Mouse (Mus musculus) thymus, postnatal 25 days (tissue): ENCODE data around the gene Mlh1.
A peak's percentile ranks its signal among the peaks of the same experiment; 100 is the strongest.

Experiments
- DNase-seq: peaks from one replicate; pipeline ENCODE4 v3.0.0; 2022

Mlh1 gene

DNA sequence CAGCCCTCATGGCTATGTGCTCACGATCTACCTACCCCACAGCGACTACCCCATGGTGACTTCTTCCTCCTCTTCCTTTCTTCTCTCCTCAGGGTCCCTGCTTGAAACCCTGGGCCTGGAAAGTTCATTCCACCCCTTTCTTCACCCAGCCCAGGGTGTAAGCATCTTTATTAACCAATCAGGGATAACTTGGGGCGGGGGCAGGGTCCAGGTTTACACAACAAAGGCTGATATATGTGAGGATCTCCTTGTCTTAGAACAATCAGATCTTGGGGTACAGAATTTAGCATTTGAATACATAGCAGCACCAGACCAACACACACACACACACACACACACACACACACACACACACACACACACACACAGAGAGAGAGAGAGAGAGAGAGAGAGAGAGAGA, 13.5 kb upstream of the Mlh1 start:
- no peak for DNase-seq

DNA sequence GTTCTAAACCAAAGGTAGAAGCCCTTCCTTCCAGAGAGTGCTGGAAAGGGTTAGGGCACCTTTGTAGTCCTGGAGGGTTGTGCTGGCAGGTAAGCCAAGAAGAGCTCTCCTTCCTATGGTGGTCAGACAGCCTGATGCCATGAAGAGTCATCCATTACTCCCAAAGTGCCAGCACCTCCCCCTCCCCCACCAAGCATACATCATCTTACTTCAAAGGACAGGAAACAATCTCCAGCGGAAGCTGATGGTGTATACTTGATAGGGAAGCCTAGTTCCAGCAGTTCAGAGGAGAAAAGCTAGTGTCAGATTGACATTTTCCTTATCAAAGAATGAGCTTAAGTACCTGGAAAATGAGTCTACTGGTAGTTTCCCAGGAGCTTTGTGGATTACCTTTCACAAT, 3.6 kb upstream of the Mlh1 start:
- peak; percentile 30 for DNase-seq

DNA sequence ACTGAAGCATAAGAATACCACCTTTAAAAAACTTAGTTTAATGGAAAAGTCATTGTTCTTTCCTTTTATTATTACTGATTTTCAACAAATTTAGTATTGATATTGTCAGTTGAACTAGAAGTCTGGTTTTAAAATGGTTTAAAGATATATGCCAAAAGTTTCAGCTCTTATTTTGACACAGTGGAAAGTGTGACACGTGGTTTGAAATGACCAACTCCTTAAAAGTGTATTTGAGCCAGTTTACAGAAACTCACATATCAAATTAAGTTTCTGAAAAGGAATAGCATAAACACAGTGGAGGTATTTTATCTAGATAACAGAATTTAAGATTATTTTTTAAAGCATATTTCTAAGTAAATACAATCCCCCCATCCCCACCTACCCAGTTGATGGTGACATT, 2.4 kb upstream of the Mlh1 start:
- DNase-seq = no peak

DNA sequence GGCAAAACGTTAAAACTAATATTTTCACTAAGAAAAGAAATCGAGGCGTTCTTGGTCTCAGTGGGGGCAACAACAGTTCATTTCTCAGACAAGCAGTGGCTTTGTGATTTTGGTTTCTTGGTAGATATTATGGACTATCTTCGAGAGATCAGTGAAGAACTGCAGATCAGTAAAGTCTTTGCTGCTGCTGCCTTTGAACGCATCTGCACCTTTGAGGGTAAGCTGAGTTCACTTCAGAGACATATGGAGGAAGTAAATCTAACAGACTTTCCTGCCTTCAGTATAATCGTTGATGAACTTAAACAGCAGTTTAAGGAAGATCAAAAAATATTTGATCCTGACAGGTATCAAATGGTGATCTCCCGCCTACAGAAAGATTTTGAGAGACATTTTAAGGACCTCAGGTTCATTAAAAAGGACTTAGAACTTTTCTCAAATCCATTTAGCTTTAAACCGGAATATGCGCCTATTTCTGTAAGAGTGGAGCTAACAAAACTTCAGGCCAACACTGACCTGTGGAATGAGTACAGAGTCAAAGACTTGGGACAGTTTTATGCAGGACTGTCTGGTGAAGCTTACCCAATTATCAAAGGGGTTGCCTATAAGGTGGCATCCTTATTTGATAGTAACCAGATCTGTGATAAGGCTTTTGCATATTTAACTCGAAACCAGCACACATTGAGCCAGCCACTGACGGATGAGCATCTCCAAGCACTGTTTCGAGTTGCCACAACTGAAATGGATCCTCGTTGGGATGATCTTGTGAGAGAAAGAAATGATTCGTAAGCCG, 1.6 kb upstream of the Mlh1 start:
- peak; percentile 31 for DNase-seq

DNA sequence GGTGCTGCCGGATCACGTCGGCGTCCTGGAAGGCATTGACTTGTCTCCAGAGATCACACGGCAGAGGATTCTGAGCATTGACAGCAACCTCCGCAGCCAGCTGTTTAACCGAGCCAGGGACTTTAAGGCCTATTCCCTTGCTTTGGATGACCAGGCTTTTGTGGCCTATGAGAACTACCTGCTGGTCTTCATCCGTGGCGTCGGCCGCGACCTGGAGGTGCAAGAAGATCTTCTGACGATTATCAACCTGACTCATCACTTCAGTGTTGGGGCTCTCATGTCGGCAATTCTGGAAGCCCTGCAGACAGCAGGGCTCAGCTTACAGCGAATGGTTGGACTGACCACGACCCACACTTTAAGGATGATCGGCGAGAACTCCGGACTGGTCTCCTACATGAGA, 765 bp upstream of the Mlh1 start:
- no peak for DNase-seq

DNA sequence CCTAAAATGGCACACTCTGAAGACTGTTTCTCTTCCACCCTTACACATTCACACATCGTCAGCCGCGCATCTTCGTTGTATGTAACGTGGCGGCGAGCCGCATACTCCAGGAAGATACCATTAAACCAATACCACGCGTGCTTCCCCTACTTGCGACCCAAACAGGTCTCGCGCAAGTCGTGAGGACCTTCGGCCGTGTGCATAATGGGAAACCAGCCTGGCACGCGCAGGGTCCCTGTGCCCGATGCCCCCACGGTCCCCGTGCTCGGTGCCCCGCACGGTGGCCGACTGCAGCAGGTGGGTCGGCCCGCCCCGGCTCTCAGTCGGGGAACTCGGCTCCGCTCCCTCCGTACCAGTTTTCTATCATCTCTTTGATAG, 546 bp downstream of the Mlh1 start:
- DNase-seq = no peak

DNA sequence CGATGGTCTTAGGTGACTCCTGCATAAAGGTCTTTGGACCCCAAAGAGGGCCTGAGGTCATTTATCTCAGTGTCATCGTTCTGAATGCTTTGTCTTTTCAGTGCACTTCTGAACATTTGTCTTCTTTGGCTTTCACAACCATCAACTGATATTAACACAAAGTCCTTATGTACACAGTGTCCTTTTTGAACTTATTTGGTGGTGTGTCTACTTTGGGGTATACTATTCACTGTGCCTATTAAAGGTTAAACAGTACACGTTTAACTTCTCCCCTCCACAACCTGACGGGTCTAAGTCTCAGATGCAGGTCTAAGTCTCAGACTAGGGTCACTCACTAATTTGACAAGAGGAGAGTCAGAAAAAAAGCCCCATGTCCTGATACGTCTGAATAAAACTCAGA, 985 bp downstream of the Mlh1 start:
- no peak for DNase-seq

DNA sequence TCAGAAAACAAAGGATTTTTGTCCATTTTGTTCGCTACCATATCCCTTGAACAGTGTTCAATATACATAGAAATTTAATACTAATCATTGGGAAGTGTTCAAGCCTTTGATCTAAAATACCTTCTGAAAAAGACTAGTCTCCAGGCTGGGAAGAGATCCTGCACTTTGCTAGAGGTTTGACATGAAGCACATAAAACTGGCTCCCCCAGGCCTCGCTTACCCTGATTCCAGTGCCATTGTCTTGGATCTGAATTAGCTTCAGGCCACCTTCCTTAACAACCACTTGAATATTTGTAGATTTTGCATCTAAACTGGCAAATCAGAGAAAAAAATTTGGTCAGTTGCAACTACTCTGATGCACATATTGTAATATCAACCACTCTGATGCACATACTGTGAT, 3.6 kb downstream of the Mlh1 start:
- DNase-seq = no peak

DNA sequence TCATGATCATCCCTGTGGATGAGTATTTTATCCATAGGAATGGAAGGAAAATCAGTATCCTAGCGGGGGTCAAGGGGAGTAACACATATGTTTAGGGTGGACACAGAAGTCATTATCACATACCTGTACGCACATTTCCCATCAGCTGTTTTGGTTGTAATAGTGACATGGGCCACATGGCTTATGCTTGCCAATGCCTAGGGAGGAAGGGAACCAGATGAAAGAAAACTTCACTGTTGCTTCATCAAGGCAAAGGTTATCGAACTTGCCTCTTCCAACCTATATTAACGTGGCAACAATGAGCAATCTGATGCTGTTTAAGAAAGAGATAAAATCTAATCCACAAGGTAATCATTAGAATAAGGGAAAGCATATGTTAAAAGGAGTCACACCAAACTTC, 10.2 kb downstream of the Mlh1 start:
- no peak for DNase-seq

DNA sequence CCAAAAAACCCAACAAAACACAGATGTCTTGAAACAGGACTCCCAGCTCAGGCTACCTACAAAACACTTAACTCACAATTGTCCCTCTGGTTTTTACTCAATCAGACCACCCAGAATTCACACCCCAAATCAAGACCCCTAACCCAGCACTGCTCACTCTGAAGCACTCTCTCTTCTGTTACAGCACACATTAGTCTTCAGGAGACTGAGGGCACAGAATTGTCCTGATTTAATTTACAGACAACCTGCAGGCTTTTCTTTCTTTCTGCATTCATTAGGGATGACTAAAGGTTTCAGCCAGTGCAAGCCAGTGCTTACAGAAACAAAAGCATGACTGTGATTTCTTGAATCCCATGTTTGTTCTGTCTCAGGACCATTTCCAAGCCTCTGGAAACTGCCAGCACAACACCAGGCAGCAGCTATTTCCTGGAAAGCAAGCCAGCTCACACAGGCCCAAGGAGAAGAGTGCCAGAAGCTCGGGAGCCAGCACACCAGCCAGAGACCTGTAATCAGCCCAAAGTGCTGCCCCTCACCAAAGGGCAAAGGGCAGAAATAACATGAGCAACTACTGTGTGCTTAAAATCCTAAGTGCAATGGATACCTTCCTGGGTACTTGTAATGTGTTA, 11.1 kb downstream of the Mlh1 start:
- no peak for DNase-seq

DNA sequence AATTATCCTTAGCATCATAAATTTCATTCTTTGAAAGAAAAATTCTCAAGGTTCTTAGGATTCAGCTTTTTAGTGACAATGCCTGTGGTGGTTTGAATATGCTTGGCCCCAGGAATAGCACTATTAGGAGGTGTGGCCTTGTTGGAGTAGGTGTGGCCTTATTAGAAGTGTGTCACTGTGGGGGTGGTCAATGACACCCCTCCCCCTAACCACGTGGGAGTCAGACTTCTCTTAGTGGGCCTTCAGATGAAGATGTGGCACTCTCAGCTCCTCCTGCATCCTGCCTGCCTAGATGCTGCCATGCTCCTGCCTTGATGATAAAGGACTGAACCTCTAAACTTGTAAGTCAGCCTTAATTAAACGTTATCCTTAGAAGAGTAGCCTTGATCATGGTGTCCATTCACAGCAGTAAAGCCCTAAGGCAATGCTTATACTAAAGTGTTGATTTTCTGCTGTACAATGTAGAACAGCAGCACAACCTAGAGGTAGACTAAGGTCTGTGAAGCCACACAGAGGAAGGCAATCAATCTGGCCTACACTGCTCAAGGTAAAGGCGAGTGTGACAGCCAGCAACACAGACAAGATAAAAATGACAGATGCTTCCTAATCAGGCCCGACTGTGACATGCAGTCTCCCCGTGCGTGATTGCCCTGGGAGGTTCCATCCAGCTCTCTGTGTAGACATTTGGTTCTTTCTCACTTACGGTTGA, 19.3 kb downstream of the Mlh1 start:
- DNase-seq = no peak

DNA sequence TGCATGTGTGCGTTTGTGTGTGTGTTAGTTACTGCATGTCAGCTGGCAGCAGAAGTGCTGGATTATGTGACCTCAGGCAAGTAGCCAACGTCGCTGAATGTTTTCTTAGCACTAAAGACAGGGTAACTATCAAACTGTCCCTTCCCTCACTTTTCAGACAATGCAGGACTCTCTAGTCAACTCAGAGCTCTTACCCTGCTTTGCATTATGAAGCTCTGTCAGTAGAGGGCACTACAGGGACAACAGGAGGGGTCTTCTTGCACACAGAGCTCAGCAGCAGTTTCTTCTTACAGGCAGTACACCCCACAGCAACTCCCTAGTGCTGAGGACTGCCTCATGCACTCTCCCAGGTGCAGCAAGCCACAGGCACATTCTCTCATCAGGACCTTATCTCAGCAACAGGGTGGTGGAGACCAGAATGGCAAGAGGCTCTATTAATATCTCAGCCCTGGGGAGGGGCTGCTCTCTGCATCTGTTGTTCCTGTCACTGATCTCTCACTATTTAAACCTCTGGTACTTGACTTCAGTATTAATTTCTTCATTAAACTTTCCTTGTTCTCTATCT, 23.8 kb downstream of the Mlh1 start:
- DNase-seq = peak; percentile 31

DNA sequence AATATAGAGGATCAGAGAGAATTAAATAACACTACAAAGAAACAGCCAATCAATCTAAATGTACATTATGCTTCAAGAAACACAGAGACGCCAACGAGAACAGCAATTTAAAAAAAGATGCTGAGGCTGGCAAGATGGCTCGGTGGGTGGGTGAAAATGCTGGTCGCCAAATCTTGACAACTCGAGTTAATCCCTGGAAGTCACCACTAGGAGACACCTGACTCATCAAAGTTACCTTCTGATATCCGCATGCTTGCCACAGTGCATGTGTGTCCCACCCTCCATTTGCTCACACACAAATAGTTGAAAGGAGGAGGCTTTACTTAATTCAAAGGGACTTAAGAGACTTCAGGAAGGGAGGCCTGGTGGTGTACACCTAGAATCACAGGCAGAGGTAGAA, 26.0 kb downstream of the Mlh1 start:
- DNase-seq = no peak

DNA sequence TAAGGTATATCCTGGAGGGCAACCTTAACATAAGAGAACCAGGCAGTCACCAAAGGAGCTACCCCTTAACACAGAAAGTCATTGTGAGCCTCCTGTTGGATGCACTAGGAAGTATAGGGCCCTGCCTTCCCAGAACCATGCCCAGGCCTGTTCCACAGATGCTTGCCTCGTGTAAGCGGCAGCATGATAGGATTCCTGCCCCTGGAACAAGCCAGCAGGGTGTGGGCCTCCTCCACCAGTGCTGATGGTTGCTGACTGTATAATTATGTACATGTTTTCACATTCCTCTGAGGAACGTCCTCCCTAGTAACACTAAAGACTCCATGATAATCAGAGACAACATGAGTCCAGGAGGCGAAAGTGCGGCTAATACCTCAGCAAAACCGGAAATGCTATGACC, 28.2 kb downstream of the Mlh1 start:
- no peak for DNase-seq

DNA sequence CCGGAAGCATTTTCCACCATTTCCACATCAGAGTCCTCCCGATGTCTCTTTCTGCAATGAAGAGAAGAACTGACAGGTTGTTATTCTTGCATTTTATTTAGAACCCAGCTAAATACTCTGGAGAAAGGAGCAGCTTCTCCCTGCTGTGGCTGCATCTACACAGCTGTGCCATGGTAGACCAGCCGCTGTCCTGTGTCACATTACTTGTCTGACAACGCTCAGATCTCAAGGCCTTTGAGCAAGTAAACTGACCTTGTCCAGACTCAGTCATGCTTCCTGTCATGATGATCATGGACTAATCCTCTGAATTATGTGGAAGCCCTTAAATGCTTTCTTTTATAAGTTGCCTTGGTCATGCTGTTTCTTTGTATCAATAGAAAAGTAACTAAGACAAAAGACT, 31.8 kb downstream of the Mlh1 start:
- no peak for DNase-seq

DNA sequence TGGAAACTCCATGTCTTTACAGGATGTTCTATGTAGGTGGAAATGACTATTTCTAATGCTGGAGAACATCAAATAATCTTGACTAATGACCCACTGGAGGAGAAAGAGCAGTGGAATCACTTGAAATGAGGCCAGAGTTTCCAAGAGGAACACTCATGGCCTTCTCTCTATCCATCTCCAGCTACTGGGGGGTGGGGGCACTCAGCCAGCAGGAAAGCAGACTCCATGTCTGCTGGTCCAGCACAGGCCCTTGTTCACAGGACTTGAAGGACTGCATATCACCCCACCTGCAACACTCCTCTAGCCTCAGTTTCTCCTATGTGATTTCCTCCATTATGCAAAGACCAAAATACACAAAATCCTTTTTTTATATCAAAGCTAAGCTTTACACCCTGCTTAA, 33.9 kb downstream of the Mlh1 start:
- no peak for DNase-seq

DNA sequence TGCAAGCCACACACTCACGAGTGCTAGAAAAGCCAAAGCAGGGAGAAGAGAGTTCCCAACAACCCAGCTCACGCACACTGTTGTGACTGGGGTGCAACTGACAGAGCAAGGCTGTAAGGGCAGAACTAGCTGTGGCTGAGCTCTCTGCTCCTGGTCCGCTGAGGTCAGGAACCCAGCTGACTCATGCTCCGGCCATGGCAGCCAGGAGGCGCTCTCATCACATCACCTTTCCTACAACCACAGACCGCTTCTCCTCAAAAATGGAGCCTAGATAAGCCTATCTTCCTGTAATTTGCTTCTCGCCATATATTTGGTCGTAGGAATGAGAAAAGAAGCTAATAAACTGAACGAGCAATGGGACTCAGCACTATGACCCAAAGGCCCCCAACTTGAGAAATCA, 36.9 kb downstream of the Mlh1 start:
- DNase-seq = no peak

DNA sequence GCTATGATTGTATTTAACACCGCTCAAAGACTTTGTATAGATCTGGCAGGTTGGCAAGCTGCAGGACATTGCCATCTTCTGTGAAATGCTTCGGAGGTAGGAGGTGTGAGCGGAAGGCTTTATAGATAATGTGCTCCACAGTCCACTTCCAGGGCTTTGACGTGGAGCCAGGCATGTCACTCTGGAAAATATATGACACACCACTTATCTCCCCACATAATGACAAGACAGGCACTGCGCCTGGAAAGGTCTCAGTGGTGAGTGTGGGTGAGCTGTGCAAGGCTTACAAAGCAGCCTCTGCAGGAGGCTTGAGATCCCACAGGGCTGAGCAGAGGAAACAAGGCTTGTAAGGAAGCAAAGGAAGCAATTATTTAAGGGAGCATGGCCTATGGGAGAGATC, 43.1 kb downstream of the Mlh1 start:
- no peak for DNase-seq

DNA sequence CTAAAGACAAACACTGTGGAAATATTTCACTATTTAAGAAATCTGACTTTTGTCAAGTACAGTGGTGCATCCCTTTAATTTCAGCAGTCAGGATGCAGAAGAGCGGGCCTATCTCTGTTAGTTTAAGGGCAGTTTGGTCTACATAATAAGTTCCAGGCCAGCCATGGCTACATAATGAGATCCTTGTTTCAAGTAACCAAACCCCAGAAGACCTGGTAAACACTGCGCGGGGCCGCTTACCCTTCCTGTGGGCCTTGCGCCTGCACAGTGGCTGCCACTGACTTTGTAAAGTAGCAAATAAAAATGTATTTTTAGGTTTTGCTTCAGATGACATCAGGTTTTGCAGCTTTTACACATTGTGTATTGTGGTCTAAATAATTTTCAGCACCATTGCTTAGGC, 48.2 kb downstream of the Mlh1 start:
- DNase-seq = no peak

DNA sequence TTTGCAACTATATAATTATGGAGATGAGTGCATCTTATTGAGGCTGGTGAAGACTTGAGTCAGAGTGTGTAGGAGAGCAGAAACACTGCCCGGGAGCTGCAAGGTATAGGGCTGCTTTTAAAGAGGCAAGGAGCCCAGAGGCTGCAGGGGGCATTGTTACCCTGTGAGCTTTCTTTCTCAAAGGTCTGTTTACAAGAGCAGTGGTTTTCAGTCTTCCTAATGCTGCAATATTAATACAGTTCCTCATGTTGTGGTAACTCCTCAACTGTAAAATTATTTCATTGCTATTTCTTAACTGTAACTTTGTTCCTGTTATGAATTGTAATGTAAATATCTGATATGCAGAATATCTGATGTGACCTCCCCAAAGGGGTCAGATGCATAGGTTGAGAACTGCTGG, 50.0 kb downstream of the Mlh1 start:
- no peak for DNase-seq

DNA sequence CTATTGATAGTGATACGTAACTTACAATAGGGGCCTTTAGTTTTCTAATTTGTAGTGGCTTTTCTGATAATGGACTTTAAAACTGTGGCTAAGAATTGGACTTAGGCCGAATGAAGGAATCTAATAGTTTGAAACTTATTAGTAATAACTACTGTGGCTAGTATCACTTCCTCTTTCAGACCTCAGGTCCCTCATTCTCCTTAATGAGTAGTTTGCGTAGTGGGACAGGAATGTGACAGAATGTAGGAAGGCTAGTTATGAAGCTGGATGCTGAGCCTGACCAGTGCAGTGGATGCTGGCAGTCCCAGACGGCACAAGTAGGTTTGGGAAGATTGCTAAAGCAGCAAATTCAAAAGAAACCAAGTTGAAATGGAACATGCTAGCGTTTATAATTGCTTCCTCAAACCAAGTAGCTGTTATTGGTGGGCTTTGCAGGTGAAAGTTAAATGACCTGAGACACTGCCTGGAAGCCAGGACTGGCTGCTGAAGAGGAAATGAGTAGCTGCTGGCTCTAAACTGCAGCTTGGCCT, 51.0 kb downstream of the Mlh1 start:
- no peak for DNase-seq

DNA sequence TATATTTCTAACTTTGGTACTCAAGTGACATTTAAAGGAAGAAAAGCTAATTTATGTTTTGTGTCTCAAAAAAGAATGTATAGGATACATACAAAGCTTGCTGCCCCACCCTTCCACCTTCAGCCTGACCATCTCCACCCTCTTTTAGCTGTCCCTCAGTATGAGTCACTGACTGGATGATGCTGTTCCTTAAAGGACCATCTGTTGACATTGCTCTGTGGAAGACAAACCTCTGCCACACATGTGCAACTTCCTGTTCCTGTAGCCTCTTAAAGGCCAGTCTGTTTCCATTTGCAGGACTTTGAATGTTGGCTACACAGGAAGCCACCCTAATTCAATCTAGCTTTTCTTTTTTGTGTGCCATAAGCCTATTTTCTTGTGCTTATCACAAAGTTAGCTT, 55.2 kb downstream of the Mlh1 start:
- no peak for DNase-seq

DNA sequence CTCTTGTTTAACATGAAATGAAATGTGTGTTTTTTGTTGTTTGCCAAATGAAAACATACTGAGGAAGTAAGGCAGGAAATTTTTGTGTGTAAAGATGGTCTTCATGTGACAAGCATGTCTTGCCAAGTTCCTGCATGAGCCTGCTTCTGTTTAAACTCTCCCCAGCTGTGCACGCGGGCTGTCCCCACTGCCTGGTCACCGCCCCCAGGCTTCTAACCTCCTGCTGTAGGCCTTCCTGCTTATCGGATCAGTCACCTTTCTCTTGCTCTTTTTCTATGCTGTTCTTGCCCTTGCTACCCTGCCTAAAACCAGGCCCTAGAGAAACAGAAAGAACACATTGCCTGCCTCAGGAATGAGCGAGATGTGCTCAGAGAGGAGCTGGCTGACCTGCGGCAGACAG, 58.1 kb downstream of the Mlh1 start:
- DNase-seq = no peak
